Mouse (Mus musculus) liver, embryonic 11.5 days (tissue): ENCODE data around the gene Brd4. TPM values are rescaled to one million over a fixed set of nuclear protein-coding genes. Genes with fewer than 3 reads are reported as not detected.
A peak's percentile ranks its signal among the peaks of the same experiment; 100 is the strongest.

ENCODE experiments used
- ATAC-seq: fragments of 200-750 bp; cut with Nextera tagmentation; replicated peaks from 2 replicates; pipeline ENCODE4 v1.8.0; 2017; ENCODE audit warnings: moderate number of reproducible peaks, mild to moderate bottlenecking, moderate TSS enrichment, moderate library complexity; ENCODE audit not compliant: low FRiP score
- DNase-seq: peaks from one replicate; pipeline ENCODE4 v3.0.0-alpha.2; 2017; ENCODE audit warnings: low spot score
- H3K27ac ChIP-seq: fragments of 300-500 bp; sonication (generic); 2 replicates; pipeline ENCODE4 v1.5.1; 2014; ENCODE audit warnings: mild to moderate bottlenecking, low read depth, low read length, control low read depth
- H3K27me3 ChIP-seq: fragments of 300-500 bp; sonication (generic); replicated peaks from 2 replicates; pipeline ENCODE4 v1.6.1; 2014; ENCODE audit warnings: low read length, mixed read lengths; ENCODE audit not compliant: control insufficient read depth, insufficient read depth
- H3K36me3 ChIP-seq: fragments of 300-500 bp; sonication (generic); 2 replicates; pipeline ENCODE4 v1.6.1; 2014; ENCODE audit warnings: mild to moderate bottlenecking, low read length, moderate library complexity, mixed read lengths; ENCODE audit not compliant: control insufficient read depth, insufficient read depth
- H3K4me1 ChIP-seq: fragments of 300-500 bp; sonication (generic); replicated peaks from 2 replicates; pipeline ENCODE4 v1.6.1; 2014; ENCODE audit warnings: low read length, mixed read lengths; ENCODE audit not compliant: control insufficient read depth, insufficient read depth
- H3K4me2 ChIP-seq: fragments of 300-500 bp; sonication (generic); 2 replicates; pipeline ENCODE4 v1.6.1; 2014; ENCODE audit warnings: mild to moderate bottlenecking, control low read depth, moderate library complexity
- H3K4me3 ChIP-seq: fragments of 300-500 bp; sonication (generic); 2 replicates; pipeline ENCODE4 v1.5.1; 2014; ENCODE audit warnings: low read depth, low read length, control low read depth
- H3K9ac ChIP-seq: fragments of 300-500 bp; sonication (generic); 2 replicates; pipeline ENCODE4 v1.6.1; 2014; ENCODE audit warnings: low read depth, low read length, control low read depth
- H3K9me3 ChIP-seq: fragments of 300-500 bp; sonication (generic); 2 replicates; pipeline ENCODE4 v1.6.1; 2016; ENCODE audit warnings: low read length, inconsistent platforms, mixed read lengths; ENCODE audit not compliant: control insufficient read depth
- WGBS: fragments of 180-500 bp; shearing (Covaris S2); extraction: QIAGEN DNeasy Blood & Tissue Kit; methylation state at CpG from one replicate; pipeline ENCODE4 v1.1.7; 2014; 5-methylcytosine and 5-hydroxymethylcytosine counted together
- polyA plus RNA-seq: library from polyadenylated mRNA; unstranded; fragments of >200 nt; fragmentation: Nextera tagmentation; extraction: Ambion mirVana; gene quantifications from 2 replicates; pipeline ENCODE4 v1.2.1, GENCODE M21; 2014

Gene Brd4
- polyA plus RNA-seq, 1 experiment from 2014 or later: 97.6 TPM

GRCm38 (mm10) chr17:32317708-32318107 is 33.2 kb upstream of the Brd4 start:
- no peak for ATAC-seq
- 88% methylated on average over 3 of the region's 3 CpGs for WGBS
- H3K36me3 ChIP-seq: peaks cover 50% of the 10 kb centered on the region

GRCm38 (mm10) chr17:32317032-32317431 is 32.5 kb upstream of the Brd4 start:
- Histone ChIP-seq H3K9ac (no peak overlapping the region), H3K27me3 (no peaks in the 10 kb centered on the region), H3K4me3 (no peak overlapping the region), H3K36me3 (peaks cover 57% of the 10 kb centered on the region), H3K4me1 (peaks cover 16% of the 10 kb centered on the region), H3K9me3 (no peaks in the 10 kb centered on the region), H3K27ac (no peak overlapping the region), H3K4me2 (no peak overlapping the region)
- 93% methylated on average over 8 of the region's 8 CpGs for WGBS
- ATAC-seq (no peak), DNase-seq (no peak)

More at GRCm38 (mm10) chr17:32317708-32318107, 33.2 kb upstream of the Brd4 start:
- Histone ChIP-seq H3K4me1 (peaks cover 21% of the 10 kb centered on the region), H3K27me3 (no peaks in the 10 kb centered on the region), H3K9ac (no peak overlapping the region), H3K4me2 (no peak overlapping the region), H3K27ac (no peak overlapping the region), H3K4me3 (no peak overlapping the region), H3K9me3 (no peaks in the 10 kb centered on the region)
- no peak for DNase-seq

GRCm38 (mm10) chr17:32315560-32315959 is 31.0 kb upstream of the Brd4 start:
- no peak overlapping the region; the same call in 1 of the 2 replicates for H3K27ac ChIP-seq
- peaks cover 12% of the 10 kb centered on the region; the same call in 1 of the 2 replicates for H3K4me1 ChIP-seq
- no peaks in the 10 kb centered on the region for H3K27me3 ChIP-seq
- DNase-seq (no peak), ATAC-seq (no peak)
- no peak overlapping the region for H3K4me2 ChIP-seq
- H3K36me3 ChIP-seq: peaks cover 71% of the 10 kb centered on the region
- no peak overlapping the region for H3K9ac ChIP-seq
- no peaks in the 10 kb centered on the region for H3K9me3 ChIP-seq
- 95% methylated on average over 5 of the region's 5 CpGs for WGBS
- no peak overlapping the region for H3K4me3 ChIP-seq

GRCm38 (mm10) chr17:32313892-32314291 is 29.4 kb upstream of the Brd4 start:
- ATAC-seq (no peak), DNase-seq (no peak)
- Histone ChIP-seq H3K9ac (no peak overlapping the region), H3K27me3 (no peaks in the 10 kb centered on the region), H3K27ac (no peak overlapping the region), H3K36me3 (peaks cover 86% of the 10 kb centered on the region), H3K9me3 (no peaks in the 10 kb centered on the region), H3K4me3 (no peak overlapping the region), H3K4me1 (peaks cover 5% of the 10 kb centered on the region; the same call in 1 of the 2 replicates), H3K4me2 (no peak overlapping the region)
- WGBS: 61% methylated on average over 5 of the region's 5 CpGs

GRCm38 (mm10) chr17:32312801-32313200 is 28.3 kb upstream of the Brd4 start:
- Histone ChIP-seq H3K9ac (no peak overlapping the region), H3K4me2 (no peak overlapping the region), H3K27me3 (no peaks in the 10 kb centered on the region), H3K27ac (no peak overlapping the region), H3K4me3 (no peak overlapping the region), H3K36me3 (peaks cover 89% of the 10 kb centered on the region), H3K4me1 (peaks cover 4% of the 10 kb centered on the region), H3K9me3 (no peaks in the 10 kb centered on the region)
- 94% methylated on average over 8 of the region's 8 CpGs for WGBS
- ATAC-seq: no peak
- no peak for DNase-seq

- H3K9me3 ChIP-seq: no peaks in the 10 kb centered on the region
- ATAC-seq: no peak
- no peaks in the 10 kb centered on the region for H3K27me3 ChIP-seq
- no peak overlapping the region for H3K4me3 ChIP-seq
- peak overlapping the region; percentile 26; the same call in 1 of the 2 replicates for H3K4me2 ChIP-seq
- H3K9ac ChIP-seq: no peak overlapping the region
- no peak overlapping the region for H3K27ac ChIP-seq
- peaks cover 8% of the 10 kb centered on the region for H3K4me1 ChIP-seq
- peaks cover 74% of the 10 kb centered on the region for H3K36me3 ChIP-seq
- DNase-seq: no peak
- 66% methylated on average over 4 of the region's 4 CpGs for WGBS
Measured at GRCm38 (mm10) chr17:32307963-32308362, 23.4 kb upstream of the Brd4 start.

- H3K27me3 ChIP-seq: no peaks in the 10 kb centered on the region
- H3K36me3 ChIP-seq: no peaks in the 10 kb centered on the region
- ATAC-seq: no peak
- no peak overlapping the region for H3K4me2 ChIP-seq
- H3K9ac ChIP-seq: no peak overlapping the region
- no peak overlapping the region for H3K4me3 ChIP-seq
- no peak for DNase-seq
- no peaks in the 10 kb centered on the region for H3K4me1 ChIP-seq
- no peaks in the 10 kb centered on the region for H3K9me3 ChIP-seq
- 86% methylated on average over 1 of the region's 1 CpGs for WGBS
- H3K27ac ChIP-seq: no peak overlapping the region
Measured at GRCm38 (mm10) chr17:32298125-32298524, 13.6 kb upstream of the Brd4 start.

GRCm38 (mm10) chr17:32295901-32296300 is 11.4 kb upstream of the Brd4 start:
- ATAC-seq (no peak), DNase-seq (no peak)
- no peak overlapping the region for H3K4me2 ChIP-seq
- H3K4me3 ChIP-seq: no peak overlapping the region
- H3K27ac ChIP-seq: no peak overlapping the region
- 76% methylated on average over 2 of the region's 2 CpGs for WGBS
- H3K9me3 ChIP-seq: no peaks in the 10 kb centered on the region
- H3K9ac ChIP-seq: no peak overlapping the region
- no peaks in the 10 kb centered on the region for H3K36me3 ChIP-seq
- H3K4me1 ChIP-seq: no peaks in the 10 kb centered on the region
- no peaks in the 10 kb centered on the region for H3K27me3 ChIP-seq

GRCm38 (mm10) chr17:32295160-32295559 is 10.6 kb upstream of the Brd4 start:
- DNase-seq: no peak
- Histone ChIP-seq H3K27me3 (no peaks in the 10 kb centered on the region), H3K9me3 (no peaks in the 10 kb centered on the region), H3K4me1 (no peaks in the 10 kb centered on the region), H3K36me3 (no peaks in the 10 kb centered on the region), H3K4me2 (no peak overlapping the region), H3K9ac (no peak overlapping the region), H3K4me3 (no peak overlapping the region), H3K27ac (no peak overlapping the region)
- ATAC-seq: no peak
- 67% methylated on average over 4 of the region's 4 CpGs for WGBS
